Mouse (Mus musculus) erythroblast, embryonic 14.5 days (primary cell): Measurements from ENCODE around the gene Triml2.

Experiments
- GATA1 ChIP-seq: IDR thresholded peaks from 2 replicates; pipeline ENCODE4 v1.6.1; 2012; ENCODE audit warnings: low read length, inconsistent platforms, mixed read lengths
- TAL1 ChIP-seq: IDR thresholded peaks from 3 replicates; pipeline ENCODE4 v1.6.1; 2012; ENCODE audit warnings: low read length, inconsistent platforms, mixed read lengths

- TF ChIP-seq GATA1 (no peak), TAL1 (no peak)
Observed at GRCm38 (mm10) chr8:43149307-43149706, 31.0 kb upstream of the Triml2 start.
